Mouse (Mus musculus): ENCODE data around the gene Lmln. TPM values are rescaled to one million over a fixed set of nuclear protein-coding genes. Genes with fewer than 3 reads are reported as not detected.
A peak's percentile ranks its signal among the peaks of the same experiment; 100 is the strongest.
"Not testable (repeated sequence)": the region's sequence is repeated elsewhere in the genome, so short reads cannot be mapped to it uniquely, and the experiment has no call there.

The Lmln gene
- total RNA-seq (2021): 1 to 10 TPM; 1.4 to 2.3 TPM
- long read RNA-seq, experiment 1, full-length matches to known transcripts: 1 of 2 reads
- long read RNA-seq, experiment 1, partial matches to known transcripts: 0 of 2 reads
- long read RNA-seq, experiment 1, other reads (novel, unspliced or antisense): 1 of 2 reads
- long read RNA-seq, experiment 2: 0 reads

DNA sequence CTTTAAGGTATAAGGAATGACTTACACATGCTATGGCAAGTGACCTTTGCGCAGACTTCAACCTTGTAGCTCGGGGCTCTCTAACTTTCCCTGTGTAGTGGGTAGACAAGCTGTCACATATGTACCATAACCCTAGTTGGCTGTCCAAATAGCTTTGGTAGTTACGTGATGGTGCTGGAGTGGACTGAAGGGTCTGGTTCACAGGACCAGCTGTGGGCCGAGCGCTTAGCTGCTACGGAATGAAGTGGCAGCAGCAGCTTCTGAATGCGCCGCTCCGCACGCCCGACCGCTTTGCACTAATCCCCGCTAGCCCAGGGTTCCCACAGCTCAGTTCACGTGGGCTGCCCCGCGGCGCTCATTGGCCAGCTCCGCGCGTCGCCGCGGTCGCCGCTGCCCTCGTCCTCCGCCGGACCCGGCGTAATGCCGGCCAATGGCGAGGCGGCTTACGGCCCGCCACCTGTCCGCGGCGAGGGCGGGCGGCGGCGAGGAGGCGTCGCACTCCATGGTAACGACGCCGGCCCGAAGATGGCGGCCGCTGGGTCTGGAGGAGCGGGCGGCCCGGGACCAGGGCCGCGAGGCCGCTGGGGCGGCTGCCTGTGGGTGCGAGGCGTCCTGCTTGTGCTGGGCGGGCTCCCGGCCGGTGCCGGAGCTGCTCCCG is at the start of gene Lmln:
Gene Lmln (plus strand): TSS at position 498 of the 658 bp plus-strand sequence.
- intact Hi-C loops (cut with DNase I; ENCODE audit: low total_unique reads): no loop called here
- peak; percentile 93 for DNase-seq

DNA sequence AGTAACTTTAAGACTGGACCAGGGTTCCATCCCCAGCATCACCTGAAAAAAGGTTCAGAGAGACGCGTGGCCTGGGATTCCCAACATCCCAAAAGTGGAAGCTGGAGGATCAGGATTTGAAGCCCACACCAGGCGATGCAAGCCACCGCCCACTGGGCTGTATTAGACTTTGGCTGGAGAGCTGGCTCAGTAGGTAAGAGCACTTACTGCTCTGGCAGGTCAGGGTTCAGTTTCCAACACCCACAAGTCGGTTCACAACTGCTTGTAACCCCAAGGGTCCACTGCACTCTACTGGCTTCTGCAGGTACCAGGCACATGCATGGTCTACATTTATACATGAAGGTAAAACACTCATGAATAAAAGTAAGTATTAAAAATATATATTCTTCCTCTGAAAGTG is 48.5 kb upstream of the Lmln start:
- DNase-seq: no peak
- intact Hi-C loops (cut with DNase I; ENCODE audit: low total_unique reads): no loop called here

DNA sequence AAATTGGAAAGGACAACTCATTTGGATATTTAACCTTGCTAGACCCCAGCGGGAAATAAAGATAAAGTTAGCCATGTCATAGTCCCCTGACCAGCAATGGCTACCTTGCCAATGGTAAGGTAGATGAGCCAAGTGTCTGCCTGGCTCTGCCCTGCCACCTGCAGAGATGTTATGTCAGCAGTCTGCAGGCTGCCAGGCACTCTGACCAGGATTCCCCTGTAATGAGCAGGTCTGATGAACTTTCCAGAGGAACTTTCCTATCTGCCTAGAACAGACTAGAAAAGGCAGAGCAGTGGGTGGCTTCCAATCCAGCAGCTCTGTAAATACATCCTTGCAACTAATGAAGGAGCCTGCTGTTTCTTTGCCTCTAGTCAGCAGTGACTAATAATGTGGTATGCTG is 47.4 kb upstream of the Lmln start:
- intact Hi-C loops (cut with DNase I; ENCODE audit: low total_unique reads): no loop called here

DNA sequence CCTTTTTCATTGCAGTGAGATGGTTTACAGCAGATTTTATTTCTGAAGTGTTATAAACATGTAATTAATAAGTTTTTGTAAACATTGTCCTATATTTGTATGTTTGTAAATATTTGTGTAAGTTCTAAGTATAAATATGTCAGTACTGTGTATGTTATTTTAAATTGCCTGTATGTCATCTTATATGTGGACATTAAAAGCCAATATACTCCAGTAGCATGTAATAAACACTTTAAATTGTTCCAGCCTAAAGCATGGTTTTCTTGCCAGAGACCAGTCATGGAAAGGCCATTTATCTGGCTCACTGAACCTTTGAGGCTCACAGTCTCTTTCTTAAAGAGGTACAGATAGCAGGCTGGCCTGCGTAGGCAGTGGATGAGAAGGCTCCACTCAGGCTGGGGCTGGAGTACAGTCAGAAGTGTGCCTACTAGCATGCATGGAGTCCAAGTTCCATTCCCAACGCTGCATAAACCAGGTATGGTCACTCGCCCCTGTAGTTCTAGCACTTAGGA is 46.9 kb upstream of the Lmln start:
- DNase-seq: no peak
- intact Hi-C loops (cut with DNase I; ENCODE audit: low total_unique reads): no loop called here

More for the DNA sequence above, 47.4 kb upstream of the Lmln start:
- peak; percentile 26 for DNase-seq

DNA sequence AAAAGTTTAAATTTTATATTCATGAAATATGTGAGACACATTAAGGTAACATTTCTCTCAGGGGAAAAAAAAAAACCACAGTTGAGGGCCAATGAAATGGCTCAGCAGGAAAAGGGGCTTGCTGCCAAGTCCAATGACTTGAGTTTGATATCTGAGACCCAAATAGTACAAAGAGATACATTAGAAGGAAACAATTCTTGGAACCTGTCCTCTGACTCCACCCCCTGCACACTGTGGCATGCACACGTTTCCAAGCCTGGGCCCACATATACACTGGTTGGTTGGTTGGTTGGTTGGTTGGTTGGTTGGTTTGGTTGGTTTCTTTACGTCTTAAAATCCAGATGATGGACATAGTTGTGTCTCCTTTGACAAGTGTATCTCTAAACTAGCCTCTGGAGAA is 46.3 kb upstream of the Lmln start:
- intact Hi-C loops (cut with DNase I; ENCODE audit: low total_unique reads): no loop called here
- no peak for DNase-seq

DNA sequence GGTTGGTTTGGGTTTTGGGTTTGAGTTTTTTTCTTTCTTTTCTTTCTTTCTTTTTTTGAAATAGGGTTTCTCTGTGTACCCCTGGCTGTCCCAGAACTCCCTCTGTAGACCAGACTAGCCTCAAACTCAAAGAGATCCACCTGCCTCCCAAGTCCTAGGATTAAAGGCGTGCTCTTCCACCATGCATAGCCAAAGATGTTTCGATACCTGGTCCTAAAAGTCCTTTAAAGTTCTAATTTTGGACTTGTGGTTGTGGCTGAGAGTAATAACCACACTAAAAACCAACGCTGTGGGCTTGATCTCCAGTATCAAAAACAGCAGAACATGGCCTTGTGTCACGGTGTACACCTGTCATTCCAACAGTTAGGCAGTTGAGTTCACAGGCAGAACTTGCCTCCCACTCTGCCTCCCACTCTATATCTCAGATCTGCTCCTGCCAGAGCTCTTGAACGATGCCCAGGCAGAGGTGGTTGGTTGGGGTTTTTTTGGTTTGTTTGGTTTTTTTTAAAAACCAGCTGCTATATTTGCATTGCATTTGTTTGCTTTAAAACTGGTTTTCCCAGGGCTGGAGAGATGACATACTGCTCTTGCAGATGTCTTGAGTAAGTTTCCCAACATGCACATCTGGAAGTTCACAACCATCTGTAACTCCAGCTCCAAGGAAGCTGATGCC is 44.5 kb upstream of the Lmln start:
- no peak for DNase-seq
- intact Hi-C loops (cut with DNase I; ENCODE audit: low total_unique reads): no loop called here

DNA sequence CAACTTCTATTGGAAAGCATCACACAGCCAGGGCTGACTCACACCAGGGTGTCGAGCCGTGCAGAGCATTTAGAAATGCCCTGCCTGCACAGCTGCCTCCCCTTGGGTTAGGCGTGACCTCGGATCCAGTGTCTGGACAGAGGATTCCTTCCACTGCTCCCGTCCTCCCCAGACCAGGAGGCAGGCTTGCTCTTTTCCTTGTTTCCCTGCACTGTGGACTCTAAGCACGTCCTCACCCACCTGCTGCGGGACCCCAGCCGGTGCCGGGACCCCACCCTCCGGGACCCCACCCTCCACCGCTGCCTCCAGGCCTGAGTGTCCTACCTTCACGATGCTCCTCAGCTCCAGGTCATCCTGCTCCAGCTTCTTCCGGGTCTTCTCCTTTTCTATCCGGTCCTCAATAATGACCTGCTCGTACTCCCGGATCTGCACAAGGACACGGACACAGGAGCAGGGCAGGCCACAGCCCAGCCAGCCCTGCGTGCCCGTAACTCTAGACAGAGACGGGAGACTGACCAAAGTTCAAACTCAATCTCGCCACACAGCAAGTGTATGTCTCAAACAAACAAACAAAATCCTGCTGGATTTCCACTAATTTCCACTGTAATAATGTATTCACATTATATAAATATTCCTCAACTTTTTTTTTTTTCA is 43.1 kb upstream of the Lmln start:
- intact Hi-C loops (cut with DNase I; ENCODE audit: low total_unique reads): no loop called here

DNA sequence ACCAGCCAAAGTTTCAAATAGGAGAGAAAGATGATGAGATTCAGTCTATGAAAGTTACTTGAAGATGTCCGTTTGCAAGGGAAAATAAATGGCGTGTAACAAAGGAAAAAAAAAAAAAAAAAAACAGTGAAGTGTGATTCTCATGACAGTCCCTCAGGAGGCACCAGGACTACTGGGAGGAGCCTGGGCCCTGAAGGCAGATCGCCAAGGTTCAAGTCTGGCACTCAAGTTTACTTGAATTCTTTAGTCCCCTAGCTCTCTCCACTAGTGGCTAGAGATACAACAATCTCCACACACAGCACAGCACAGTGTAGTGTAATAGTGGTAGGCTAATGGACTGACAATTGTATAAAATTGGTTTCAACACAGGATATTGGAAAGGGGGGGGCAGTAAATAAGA is 40.9 kb upstream of the Lmln start:
- DNase-seq: no peak
- intact Hi-C loops (cut with DNase I; ENCODE audit: low total_unique reads): no loop called here

More for the DNA sequence above, 43.1 kb upstream of the Lmln start:
- peak; percentile 61 for DNase-seq

DNA sequence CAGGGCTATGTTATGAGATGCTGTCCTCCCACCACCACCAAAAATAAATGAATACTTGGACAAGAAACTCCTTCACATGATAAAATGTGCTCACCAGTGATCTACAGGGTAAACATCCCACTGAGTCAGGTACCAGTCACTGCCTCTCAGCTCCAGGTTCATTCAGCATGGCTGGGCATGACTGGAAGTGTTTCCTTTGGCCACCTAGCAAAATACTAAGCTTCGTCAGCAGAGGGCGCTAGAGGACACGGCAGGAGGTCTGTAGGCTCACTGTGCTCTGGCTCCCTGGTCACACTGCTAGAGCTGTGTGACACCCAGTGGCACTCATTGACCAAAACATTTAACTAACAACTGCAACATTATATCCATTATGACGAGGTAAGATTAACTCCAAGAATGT is 38.6 kb upstream of the Lmln start:
- intact Hi-C loops (cut with DNase I; ENCODE audit: low total_unique reads): no loop called here
- DNase-seq: peak; percentile 87

DNA sequence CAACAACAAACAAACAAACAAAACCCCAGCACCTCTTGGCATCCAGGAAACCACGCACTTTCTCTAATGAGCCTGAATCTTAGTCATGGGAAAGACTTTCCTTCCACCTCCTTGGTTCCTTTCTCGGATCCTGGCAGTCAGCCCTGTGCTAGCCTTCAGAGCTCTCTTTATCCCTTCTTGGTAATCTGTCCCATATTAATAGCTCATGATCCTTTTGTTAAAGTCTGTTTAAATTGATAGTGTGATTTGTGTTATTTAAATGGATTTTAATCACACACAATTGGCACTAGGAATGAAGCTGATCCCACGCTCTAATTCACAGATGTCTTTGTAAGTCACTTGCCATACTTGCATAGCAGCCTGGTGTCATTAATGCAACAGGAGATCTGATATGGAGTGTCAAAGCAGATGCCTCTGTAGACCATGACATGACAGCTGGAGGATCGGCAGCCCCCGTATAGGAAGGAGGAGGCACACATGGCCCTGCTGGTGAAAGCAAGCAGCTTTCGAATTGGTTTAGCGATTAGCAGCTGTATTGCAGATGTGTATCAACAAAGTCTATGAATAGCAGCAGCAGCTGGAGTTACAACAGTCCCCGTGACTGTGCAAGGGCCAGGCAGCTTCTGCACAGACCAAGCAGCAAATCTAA is 37.7 kb upstream of the Lmln start:
- intact Hi-C loops (cut with DNase I; ENCODE audit: low total_unique reads): loop anchor here (5.0 kb wide), 1 partner anchor 133 kb away; no protein-coding TSS in a partner anchor
- DNase-seq: no peak

DNA sequence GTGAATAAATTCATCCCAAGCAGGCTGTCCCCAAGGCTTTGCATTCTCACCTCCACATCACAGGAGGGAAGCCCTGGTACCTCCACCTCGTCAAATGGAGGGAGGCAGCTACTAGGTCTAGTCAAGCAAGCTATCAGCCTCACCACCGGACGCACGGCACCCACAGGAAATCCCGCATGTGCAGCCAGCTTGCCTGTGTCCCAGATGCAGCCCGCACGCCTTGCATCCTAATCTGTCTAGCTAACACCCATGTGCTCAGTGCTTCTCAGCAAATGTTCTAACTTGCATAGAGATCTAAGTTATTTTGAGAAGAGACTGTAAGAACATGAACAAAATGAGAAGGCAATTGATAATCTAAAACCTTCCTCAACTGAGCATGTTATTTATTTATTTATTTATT is 36.0 kb upstream of the Lmln start:
- no peak for DNase-seq
- intact Hi-C loops (cut with DNase I; ENCODE audit: low total_unique reads): loop anchor here (5.0 kb wide), 1 partner anchor 131 kb away; no protein-coding TSS in a partner anchor

DNA sequence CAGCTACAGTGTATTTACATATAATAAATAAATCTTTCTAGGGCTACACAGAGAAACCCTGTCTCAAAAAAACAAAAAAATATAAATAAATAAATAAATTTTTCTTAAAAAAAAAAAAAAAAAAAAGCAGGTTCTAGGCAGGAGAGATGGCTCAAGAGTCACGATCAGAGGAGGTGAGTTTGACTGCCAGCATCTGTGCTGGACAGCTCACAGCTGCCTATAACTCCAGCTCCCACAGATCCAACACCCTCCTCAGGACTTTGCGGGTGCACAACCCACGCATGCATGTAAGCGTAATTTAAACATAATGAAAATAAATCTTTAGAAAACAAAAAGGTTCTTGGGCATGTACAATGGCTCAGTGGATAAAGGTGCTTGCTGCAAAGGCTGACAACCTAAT is 26.3 kb upstream of the Lmln start:
- no peak for DNase-seq
- intact Hi-C loops (cut with DNase I; ENCODE audit: low total_unique reads): no loop called here

DNA sequence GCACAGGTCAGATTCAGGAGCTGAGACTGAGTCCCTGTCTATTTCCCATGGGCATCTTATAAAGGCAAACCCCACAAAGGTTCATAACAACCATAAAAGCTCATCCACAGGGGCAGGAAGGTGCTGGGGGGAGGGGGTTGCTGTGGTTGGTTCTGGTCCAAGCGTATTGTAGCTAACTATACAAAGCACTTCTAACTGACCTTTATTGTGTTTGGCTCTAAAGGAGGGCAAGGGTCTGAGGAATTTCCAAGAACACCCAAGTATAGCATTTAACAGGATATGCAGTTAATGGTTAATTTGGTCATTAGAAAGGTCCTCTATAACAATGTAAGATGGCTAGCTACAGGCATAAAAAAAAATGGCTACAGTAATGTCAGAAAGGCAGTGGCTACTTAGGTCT is 19.6 kb upstream of the Lmln start:
- intact Hi-C loops (cut with DNase I; ENCODE audit: low total_unique reads): no loop called here
- DNase-seq: no peak

DNA sequence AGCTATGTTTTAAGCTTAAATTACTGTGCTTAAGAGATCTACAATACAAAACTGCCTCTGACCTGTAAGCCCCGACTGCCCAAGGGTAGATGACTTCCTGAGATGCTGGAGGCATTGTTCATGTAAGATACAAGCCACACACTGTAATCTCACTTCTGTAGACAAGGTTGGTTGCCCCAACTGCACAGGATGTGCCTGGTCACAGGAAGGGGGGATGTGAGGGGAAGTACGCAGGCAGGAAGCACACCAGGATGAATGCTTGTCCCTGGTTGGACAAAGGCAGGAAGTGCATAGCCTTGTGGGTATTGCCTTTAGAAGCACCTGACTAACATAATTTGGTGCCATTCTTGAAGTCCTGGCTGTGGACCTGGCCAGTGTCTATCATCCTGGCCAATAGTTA is 19.1 kb upstream of the Lmln start:
- intact Hi-C loops (cut with DNase I; ENCODE audit: low total_unique reads): no loop called here
- no peak for DNase-seq

DNA sequence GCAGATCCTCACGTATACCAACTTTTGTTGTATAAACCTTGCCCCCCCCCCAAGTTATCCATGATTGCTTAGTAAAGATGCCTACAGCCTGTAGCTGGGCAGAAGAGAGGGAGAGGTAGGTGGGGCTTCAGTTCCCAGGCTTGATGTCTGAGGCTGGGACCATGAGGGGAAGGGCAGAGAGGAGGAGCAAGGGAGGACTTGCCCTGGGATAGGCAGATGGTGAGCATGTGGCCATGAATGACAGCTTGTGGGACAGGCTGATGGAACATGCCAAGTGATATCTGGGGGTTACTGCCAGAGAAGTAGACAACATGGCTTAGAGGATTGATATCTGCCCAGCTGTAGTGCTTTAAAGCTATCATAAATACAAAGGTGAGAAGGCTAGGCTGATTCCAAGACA is 14.3 kb upstream of the Lmln start:
- intact Hi-C loops (cut with DNase I; ENCODE audit: low total_unique reads): no loop called here
- no peak for DNase-seq

DNA sequence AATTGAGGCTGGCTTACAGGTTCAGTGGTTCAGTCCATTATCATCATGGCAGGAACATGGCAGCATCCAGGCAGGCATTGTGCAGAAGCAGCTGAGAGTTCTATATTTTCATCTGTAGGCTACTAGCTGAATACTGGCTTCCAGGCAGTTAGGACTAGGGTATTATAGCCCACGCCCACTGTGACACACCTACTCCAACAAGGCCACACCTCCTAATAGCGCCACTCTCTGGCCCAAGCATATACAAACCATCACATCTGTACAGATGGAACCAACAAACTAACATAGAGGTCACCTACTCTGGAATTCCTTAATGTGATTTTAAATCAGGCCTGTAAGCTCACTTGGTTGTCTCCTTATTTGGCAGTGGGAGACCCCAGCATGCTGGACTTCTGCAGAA is 13.6 kb upstream of the Lmln start:
- intact Hi-C loops (cut with DNase I; ENCODE audit: low total_unique reads): no loop called here
- DNase-seq: no peak

DNA sequence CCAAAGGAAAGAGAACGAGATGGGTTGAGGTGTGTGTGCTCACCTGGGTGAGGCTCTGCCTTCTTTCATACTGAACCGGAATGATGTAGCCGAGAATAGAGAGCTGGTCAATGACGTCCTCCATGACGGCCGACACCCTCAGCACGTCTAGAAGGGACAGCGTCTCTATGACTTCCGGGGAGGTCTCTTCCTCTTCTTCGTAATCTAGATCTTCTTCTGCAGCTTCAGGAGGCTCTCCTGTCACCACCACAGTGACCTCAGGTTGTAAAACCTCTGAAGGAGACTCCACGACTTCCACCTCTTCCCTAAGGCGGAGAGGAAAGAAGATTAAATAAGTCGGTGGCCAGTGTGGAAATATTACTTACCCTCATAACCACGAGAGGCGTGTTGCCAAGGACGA is 12.5 kb upstream of the Lmln start:
- intact Hi-C loops (cut with DNase I; ENCODE audit: low total_unique reads): no loop called here
- DNase-seq: no peak

DNA sequence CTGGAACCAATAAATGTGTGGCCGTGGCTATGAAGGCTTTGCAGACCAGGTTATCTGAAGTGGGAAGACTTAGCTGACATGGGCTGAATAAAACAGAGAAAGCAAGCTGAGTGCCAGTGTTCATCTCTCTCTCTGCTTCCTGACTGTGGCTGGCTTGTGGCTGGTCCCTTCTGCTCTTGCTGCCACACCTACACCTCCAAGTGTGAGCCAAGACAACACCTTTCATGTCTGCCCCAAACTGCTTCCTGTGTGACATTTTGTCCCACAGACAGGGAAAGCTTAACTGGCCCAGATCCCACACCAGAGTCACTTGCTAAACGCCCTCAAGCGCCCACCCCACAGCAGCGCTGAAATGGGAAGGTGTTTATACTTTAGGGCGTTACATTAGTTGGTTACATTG is 9.2 kb upstream of the Lmln start:
- intact Hi-C loops (cut with DNase I; ENCODE audit: low total_unique reads): no loop called here

DNA sequence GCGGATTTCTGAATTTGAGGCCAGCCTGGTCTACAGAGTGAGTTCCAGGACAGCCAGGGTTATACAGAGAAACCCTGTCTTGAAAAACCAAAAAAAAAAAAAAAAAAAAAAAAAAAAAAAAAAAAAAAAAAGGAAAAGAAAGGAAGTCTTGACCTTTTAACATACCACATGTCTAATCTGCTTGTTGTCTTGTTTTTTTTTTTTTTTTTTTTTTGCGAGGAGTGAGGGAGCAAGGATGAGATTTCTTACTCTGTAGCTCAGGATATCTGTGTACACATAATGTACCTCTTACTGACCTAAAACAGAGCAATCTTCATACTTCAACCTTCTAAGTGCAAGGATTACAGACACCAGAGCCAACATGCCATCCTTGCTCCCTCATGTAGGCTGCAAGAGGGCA is 7.4 kb upstream of the Lmln start:
- DNase-seq; intact Hi-C loops (cut with DNase I; ENCODE audit: low total_unique reads): not testable (repeated sequence)

More for the DNA sequence above, 9.2 kb upstream of the Lmln start:
- no peak for DNase-seq

DNA sequence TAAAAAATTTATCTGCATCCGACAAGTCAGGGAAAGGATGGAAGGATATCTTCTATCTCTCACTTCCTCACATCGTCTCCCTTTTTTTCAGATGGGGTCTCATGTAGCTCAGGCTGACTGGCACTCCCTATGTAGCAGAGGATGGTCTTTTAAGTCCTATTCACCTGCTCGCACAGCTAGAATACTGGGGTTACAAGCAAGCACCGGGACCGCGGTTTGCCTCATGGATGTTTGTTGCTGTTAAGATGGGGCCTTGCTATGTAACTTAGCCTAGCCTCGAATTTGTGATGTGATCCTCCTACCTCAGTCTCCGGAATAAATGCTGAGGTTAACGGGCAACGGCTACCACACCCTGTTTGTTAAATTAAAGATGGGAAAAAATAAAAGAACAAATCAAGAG is 6.7 kb upstream of the Lmln start:
- no peak for DNase-seq
- intact Hi-C loops (cut with DNase I; ENCODE audit: low total_unique reads): no loop called here

Measured in gastrocnemius, postnatal 14 days (tissue).